In genomic region chr5:44552121-44552520, GRCm38 (mm10) we compare ENCODE assay signal across 12 mouse cellular contexts.
A peak's percentile ranks its signal among the peaks of the same experiment; 100 is the strongest.
DNase-seq lines count a peak whose midpoint lies in the region; ATAC-seq lines count a peak whose summit lies in the region.
"Had no signal": no experiment of that assay in that cellular context is flagged by ENCODE, and none has a peak within 500 bp of the region (broad histone marks: within the 10 kb centered on the region; RNA-seq: fewer than 3 reads in every experiment).

No protein-coding gene starts in this region.

- ATAC-seq in forebrain, embryonic 15.5 days (replicated peaks) = no peak
- ATAC-seq in forebrain, embryonic 14.5 days = no peak
- no peak for ATAC-seq in activated CD4-positive, CD25-positive, alpha-beta regulatory T cell, adult 4 months
- ATAC-seq: forebrain, embryonic 16.5 days; intestine, embryonic 16.5 days had no signal

- H3K36me3 ChIP-seq in forebrain, embryonic 15.5 days = no peaks in the 10 kb centered on the region
- no peaks in the 10 kb centered on the region for H3K36me3 ChIP-seq in forebrain, embryonic 14.5 days (ENCODE audit: control insufficient read depth, insufficient read depth, low read length)
- H3K36me3 ChIP-seq: neural tube, embryonic 13.5 days had no signal

- 92% methylated on average over 8 of the region's 8 CpGs for WGBS in forebrain, embryonic 15.5 days
- 95% methylated on average over 8 of the region's 8 CpGs for WGBS in forebrain, embryonic 14.5 days

- H3K4me2 ChIP-seq in forebrain, embryonic 15.5 days (replicated peaks) = no peak overlapping the region
- H3K4me2 ChIP-seq in forebrain, embryonic 14.5 days (ENCODE audit: low read length) = no peak overlapping the region
- H3K4me2 ChIP-seq: neural tube, embryonic 13.5 days had no signal

- H3K27ac ChIP-seq in forebrain, embryonic 15.5 days (replicated peaks) = no peak overlapping the region
- H3K27ac ChIP-seq in forebrain, embryonic 14.5 days (ENCODE audit: low read depth, low read length) = no peak overlapping the region
- H3K27ac ChIP-seq: neural tube, embryonic 13.5 days had no signal

- H3K27me3 ChIP-seq in forebrain, embryonic 15.5 days = no peaks in the 10 kb centered on the region
- H3K27me3 ChIP-seq in forebrain, embryonic 14.5 days (replicated peaks; ENCODE audit: control insufficient read depth, insufficient read depth, low read length) = no peaks in the 10 kb centered on the region
- H3K27me3 ChIP-seq: neural tube, embryonic 13.5 days had no signal

- no peaks in the 10 kb centered on the region for H3K9me3 ChIP-seq in forebrain, embryonic 15.5 days
- no peaks in the 10 kb centered on the region for H3K9me3 ChIP-seq in forebrain, embryonic 14.5 days (replicated peaks; ENCODE audit: control insufficient read depth, low read length)
- H3K9me3 ChIP-seq: neural tube, embryonic 13.5 days had no signal

- H3K9ac ChIP-seq in forebrain, embryonic 15.5 days (replicated peaks) = no peak overlapping the region
- H3K9ac ChIP-seq in forebrain, embryonic 14.5 days (ENCODE audit: low read length) = no peak overlapping the region
- H3K9ac ChIP-seq: neural tube, embryonic 13.5 days had no signal

- H3K4me1 ChIP-seq in forebrain, embryonic 15.5 days = no peaks in the 10 kb centered on the region
- no peaks in the 10 kb centered on the region for H3K4me1 ChIP-seq in forebrain, embryonic 14.5 days (ENCODE audit: control insufficient read depth, insufficient read depth, low read length)
- H3K4me1 ChIP-seq: neural tube, embryonic 13.5 days had no signal

- H3K4me3 ChIP-seq in forebrain, embryonic 15.5 days = no peak overlapping the region
- H3K4me3 ChIP-seq in forebrain, embryonic 14.5 days (ENCODE audit: low read depth, low read length) = no peak overlapping the region
- H3K4me3 ChIP-seq: neural tube, embryonic 13.5 days had no signal

- DNase-seq in lung, adult 18-20 months = peak; percentile 7 to 13
- no peak for DNase-seq in lung, postnatal 4 days
- DNase-seq in adrenal gland, adult 8-10 months = peak; percentile 81
- peak; percentile 33 for DNase-seq in kidney, adult 9 months
- DNase-seq in lung, postnatal 36 days = peak; percentile 35
- DNase-seq in forebrain, embryonic 14.5 days (ENCODE audit: low spot score) = no peak
- DNase-seq: cerebellum, postnatal 36 days had no signal

Comparison
In these comparisons a context has a peak if more than half of its experiments do, and no peak if none do; other contexts are left out.
1. DNase-seq: peak in lung, adult 18-20 months (2 of 2), adrenal gland, adult 8-10 months (single experiment), kidney, adult 9 months (single experiment) and lung, postnatal 36 days (single experiment); none in lung, postnatal 4 days (0 of 2) and forebrain, embryonic 14.5 days (single experiment).